Mouse (Mus musculus): Measurements from ENCODE around the gene Pdk1. TPM values are rescaled to one million over a fixed set of nuclear protein-coding genes. Genes with fewer than 3 reads are reported as not detected.
"Not testable (repeated sequence)": the region's sequence is repeated elsewhere in the genome, so short reads cannot be mapped to it uniquely, and the experiment has no call there.

Pdk1 gene
- polyA plus RNA-seq, 1 experiment from 2014 or later: 29.8 TPM

GRCm38 (mm10) chr2:71898335-71898856 lies 25.4 kb downstream of the Pdk1 start:
- H3K9me3 ChIP-seq (ENCODE audit: control insufficient read depth, low read length): no peaks in the 10 kb centered on the region
- H3K4me2 ChIP-seq (replicated peaks; ENCODE audit: low read depth, low read length): no peak overlapping the region
- H3K27ac ChIP-seq (ENCODE audit: low read depth, low read length): no peak overlapping the region
- H3K9ac ChIP-seq (ENCODE audit: low read depth, low read length): no peak overlapping the region
- DNase-seq (ENCODE audit: low spot score): peak; percentile 72
- no peak overlapping the region for H3K4me3 ChIP-seq (ENCODE audit: low read depth, low read length)
- no peak for ATAC-seq (ENCODE audit: low FRiP score)
- WGBS: 55% methylated on average over 8 of the region's 8 CpGs
- H3K27me3 ChIP-seq (ENCODE audit: control insufficient read depth, insufficient read depth, low read length): no peaks in the 10 kb centered on the region
- H3K36me3 ChIP-seq (ENCODE audit: control insufficient read depth, insufficient read depth, low read length): no peaks in the 10 kb centered on the region
- H3K4me1 ChIP-seq (replicated peaks; ENCODE audit: control insufficient read depth, insufficient read depth, low read length): no peaks in the 10 kb centered on the region

GRCm38 (mm10) chr2:71899886-71900285 lies 26.9 kb downstream of the Pdk1 start:
- no peaks in the 10 kb centered on the region for H3K4me1 ChIP-seq (replicated peaks; ENCODE audit: control insufficient read depth, insufficient read depth, low read length)
- DNase-seq (ENCODE audit: low spot score) (no peak), ATAC-seq (ENCODE audit: low FRiP score) (no peak)
- H3K27me3 ChIP-seq (ENCODE audit: control insufficient read depth, insufficient read depth, low read length): no peaks in the 10 kb centered on the region
- H3K4me3 ChIP-seq (ENCODE audit: low read depth, low read length): no peak overlapping the region
- no peak overlapping the region for H3K9ac ChIP-seq (ENCODE audit: low read depth, low read length)
- no peaks in the 10 kb centered on the region for H3K36me3 ChIP-seq (ENCODE audit: control insufficient read depth, insufficient read depth, low read length)
- WGBS: 78% methylated on average over 15 of the region's 15 CpGs
- no peak overlapping the region for H3K27ac ChIP-seq (ENCODE audit: low read depth, low read length)
- no peaks in the 10 kb centered on the region for H3K9me3 ChIP-seq (ENCODE audit: control insufficient read depth, low read length)
- no peak overlapping the region for H3K4me2 ChIP-seq (replicated peaks; ENCODE audit: low read depth, low read length)

- Histone ChIP-seq H3K4me1 (replicated peaks; ENCODE audit: control insufficient read depth, insufficient read depth, low read length) (no peaks in the 10 kb centered on the region), H3K9me3 (ENCODE audit: control insufficient read depth, low read length) (no peaks in the 10 kb centered on the region), H3K36me3 (ENCODE audit: control insufficient read depth, insufficient read depth, low read length) (no peaks in the 10 kb centered on the region), H3K4me3 (ENCODE audit: low read depth, low read length) (no peak overlapping the region), H3K9ac (ENCODE audit: low read depth, low read length) (no peak overlapping the region), H3K27me3 (ENCODE audit: control insufficient read depth, insufficient read depth, low read length) (no peaks in the 10 kb centered on the region), H3K27ac (ENCODE audit: low read depth, low read length) (no peak overlapping the region), H3K4me2 (replicated peaks; ENCODE audit: low read depth, low read length) (no peak overlapping the region)
- WGBS: 95% methylated on average over 7 of the region's 7 CpGs
- DNase-seq (ENCODE audit: low spot score) (no peak), ATAC-seq (ENCODE audit: low FRiP score) (no peak)
Measured at GRCm38 (mm10) chr2:71905154-71905553, 32.1 kb downstream of the Pdk1 start.

- not testable (repeated sequence) for H3K4me1 ChIP-seq (replicated peaks; ENCODE audit: control insufficient read depth, insufficient read depth, low read length); H3K36me3 ChIP-seq (ENCODE audit: control insufficient read depth, insufficient read depth, low read length); ATAC-seq (ENCODE audit: low FRiP score); H3K4me3 ChIP-seq (ENCODE audit: low read depth, low read length); H3K27me3 ChIP-seq (ENCODE audit: control insufficient read depth, insufficient read depth, low read length); H3K9ac ChIP-seq (ENCODE audit: low read depth, low read length); H3K4me2 ChIP-seq (replicated peaks; ENCODE audit: low read depth, low read length); DNase-seq (ENCODE audit: low spot score); H3K27ac ChIP-seq (ENCODE audit: low read depth, low read length); H3K9me3 ChIP-seq (ENCODE audit: control insufficient read depth, low read length)
- WGBS: 96% methylated on average over 8 of the region's 8 CpGs
Measured at GRCm38 (mm10) chr2:71906356-71906755, 33.3 kb downstream of the Pdk1 start.

- no peak overlapping the region for H3K4me3 ChIP-seq (ENCODE audit: low read depth, low read length)
- DNase-seq (ENCODE audit: low spot score) (no peak), ATAC-seq (ENCODE audit: low FRiP score) (no peak)
- 79% methylated on average over 10 of the region's 10 CpGs for WGBS
- H3K27ac ChIP-seq (ENCODE audit: low read depth, low read length): no peak overlapping the region
- no peaks in the 10 kb centered on the region for H3K4me1 ChIP-seq (replicated peaks; ENCODE audit: control insufficient read depth, insufficient read depth, low read length)
- no peaks in the 10 kb centered on the region for H3K27me3 ChIP-seq (ENCODE audit: control insufficient read depth, insufficient read depth, low read length)
- H3K4me2 ChIP-seq (replicated peaks; ENCODE audit: low read depth, low read length): no peak overlapping the region
- H3K9ac ChIP-seq (ENCODE audit: low read depth, low read length): no peak overlapping the region
- H3K9me3 ChIP-seq (ENCODE audit: control insufficient read depth, low read length): no peaks in the 10 kb centered on the region
- no peaks in the 10 kb centered on the region for H3K36me3 ChIP-seq (ENCODE audit: control insufficient read depth, insufficient read depth, low read length)
Measured at GRCm38 (mm10) chr2:71913911-71914310, 40.9 kb downstream of the Pdk1 start.

DNA sequence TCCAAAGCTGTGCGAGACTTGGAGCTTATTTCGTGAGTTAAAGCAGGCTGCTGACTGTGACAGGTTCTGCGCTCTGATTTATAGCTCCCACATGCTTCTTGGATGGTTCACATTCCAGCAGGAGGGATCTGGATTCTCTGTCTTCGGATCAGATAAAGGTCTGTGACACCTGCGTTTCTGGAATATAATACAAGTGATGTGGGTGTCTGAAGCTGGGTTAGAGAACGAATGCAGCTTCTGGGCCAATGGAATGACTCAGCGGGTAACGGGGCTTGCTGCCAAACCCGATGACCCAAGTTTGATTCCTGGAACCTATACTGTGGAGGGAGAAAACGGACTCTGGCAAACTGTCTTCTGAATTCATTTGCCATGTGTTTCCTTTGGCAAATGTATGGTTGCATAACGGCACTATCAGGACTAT lies 46.2 kb downstream of the Pdk1 start:
- Histone ChIP-seq H3K4me1 (replicated peaks; ENCODE audit: control insufficient read depth, insufficient read depth, low read length) (no peaks in the 10 kb centered on the region), H3K27ac (ENCODE audit: low read depth, low read length) (no peak overlapping the region), H3K4me3 (ENCODE audit: low read depth, low read length) (no peak overlapping the region), H3K4me2 (replicated peaks; ENCODE audit: low read depth, low read length) (no peak overlapping the region), H3K36me3 (ENCODE audit: control insufficient read depth, insufficient read depth, low read length) (no peaks in the 10 kb centered on the region), H3K27me3 (ENCODE audit: control insufficient read depth, insufficient read depth, low read length) (no peaks in the 10 kb centered on the region), H3K9ac (ENCODE audit: low read depth, low read length) (no peak overlapping the region), H3K9me3 (ENCODE audit: control insufficient read depth, low read length) (no peaks in the 10 kb centered on the region)
- WGBS: 77% methylated on average over 11 of the region's 11 CpGs
- ATAC-seq (ENCODE audit: low FRiP score) (no peak), DNase-seq (ENCODE audit: low spot score) (no peak)

GRCm38 (mm10) chr2:71924931-71925330 lies 51.9 kb downstream of the Pdk1 start:
- not testable (repeated sequence) for H3K4me3 ChIP-seq (ENCODE audit: low read depth, low read length); H3K4me1 ChIP-seq (replicated peaks; ENCODE audit: control insufficient read depth, insufficient read depth, low read length); H3K27me3 ChIP-seq (ENCODE audit: control insufficient read depth, insufficient read depth, low read length); H3K9me3 ChIP-seq (ENCODE audit: control insufficient read depth, low read length); H3K4me2 ChIP-seq (replicated peaks; ENCODE audit: low read depth, low read length); H3K27ac ChIP-seq (ENCODE audit: low read depth, low read length); ATAC-seq (ENCODE audit: low FRiP score); H3K9ac ChIP-seq (ENCODE audit: low read depth, low read length); DNase-seq (ENCODE audit: low spot score); H3K36me3 ChIP-seq (ENCODE audit: control insufficient read depth, insufficient read depth, low read length)
- 96% methylated on average over 2 of the region's 2 CpGs for WGBS

- H3K9me3 ChIP-seq (ENCODE audit: control insufficient read depth, low read length): no peaks in the 10 kb centered on the region
Measured at GRCm38 (mm10) chr2:71934046-71934445, 61.0 kb downstream of the Pdk1 start.

GRCm38 (mm10) chr2:71936711-71937110 lies 63.7 kb downstream of the Pdk1 start:
- Histone ChIP-seq H3K4me1 (replicated peaks; ENCODE audit: control insufficient read depth, insufficient read depth, low read length) (no peaks in the 10 kb centered on the region), H3K27me3 (ENCODE audit: control insufficient read depth, insufficient read depth, low read length) (no peaks in the 10 kb centered on the region), H3K27ac (ENCODE audit: low read depth, low read length) (no peak overlapping the region), H3K9ac (ENCODE audit: low read depth, low read length) (no peak overlapping the region), H3K4me3 (ENCODE audit: low read depth, low read length) (no peak overlapping the region), H3K9me3 (ENCODE audit: control insufficient read depth, low read length) (no peaks in the 10 kb centered on the region), H3K4me2 (replicated peaks; ENCODE audit: low read depth, low read length) (no peak overlapping the region), H3K36me3 (ENCODE audit: control insufficient read depth, insufficient read depth, low read length) (no peaks in the 10 kb centered on the region)
- DNase-seq (ENCODE audit: low spot score) (no peak), ATAC-seq (ENCODE audit: low FRiP score) (no peak)
- WGBS: 91% methylated on average over 1 of the region's 1 CpGs

More at GRCm38 (mm10) chr2:71934046-71934445, 61.0 kb downstream of the Pdk1 start:
- no peak for DNase-seq (ENCODE audit: low spot score)
- no peak overlapping the region for H3K9ac ChIP-seq (ENCODE audit: low read depth, low read length)
- H3K36me3 ChIP-seq (ENCODE audit: control insufficient read depth, insufficient read depth, low read length): no peaks in the 10 kb centered on the region
- no peaks in the 10 kb centered on the region for H3K4me1 ChIP-seq (replicated peaks; ENCODE audit: control insufficient read depth, insufficient read depth, low read length)
- H3K4me3 ChIP-seq (ENCODE audit: low read depth, low read length): no peak overlapping the region
- H3K27me3 ChIP-seq (ENCODE audit: control insufficient read depth, insufficient read depth, low read length): no peaks in the 10 kb centered on the region
- no peak overlapping the region for H3K4me2 ChIP-seq (replicated peaks; ENCODE audit: low read depth, low read length)
- H3K27ac ChIP-seq (ENCODE audit: low read depth, low read length): no peak overlapping the region
- WGBS: 91% methylated on average over 8 of the region's 8 CpGs
- ATAC-seq (ENCODE audit: low FRiP score): no peak

Data from hindbrain, embryonic 11.5 days (tissue).